Mouse (Mus musculus) heart, adult 2 months (tissue): ENCODE results near the gene Kcnj6. TPM values are rescaled to one million over a fixed set of nuclear protein-coding genes. Genes with fewer than 3 reads are reported as not detected.

ENCODE experiments used
- DNase-seq, 2 experiments: peaks; one replicate each; pipeline ENCODE4 v3.0.0; 2021
- H3K27ac ChIP-seq: fragments of 200-600 bp; 2 replicates; pipeline ENCODE4 v1.8.1; 2022
- H3K27me3 ChIP-seq: fragments of 200-500 bp; 2 replicates; pipeline ENCODE4 v1.6.1; 2012; ENCODE audit warnings: mild to moderate bottlenecking, low read length, inconsistent platforms, mixed read lengths; ENCODE audit not compliant: control insufficient read depth, insufficient read depth
- H3K36me3 ChIP-seq: fragments of 200-500 bp; 2 replicates; pipeline ENCODE4 v1.6.1; 2012; ENCODE audit warnings: low read length, inconsistent platforms; ENCODE audit not compliant: control insufficient read depth, insufficient read depth
- H3K4me1 ChIP-seq: fragments of 200-500 bp; 2 replicates; pipeline ENCODE4 v1.6.1; 2011; ENCODE audit warnings: low read length; ENCODE audit not compliant: control insufficient read depth, insufficient read depth
- H3K4me3 ChIP-seq: fragments of 200-600 bp; 2 replicates; pipeline ENCODE4 v1.8.1; 2022
- H3K79me2 ChIP-seq: fragments of 200-500 bp; replicated peaks from 2 replicates; pipeline ENCODE4 v1.6.1; 2012; ENCODE audit warnings: mild to moderate bottlenecking, inconsistent platforms, low read length, moderate library complexity, mixed read lengths; ENCODE audit not compliant: control insufficient read depth, insufficient read depth
- H3K9ac ChIP-seq: fragments of 200-500 bp; 2 replicates; pipeline ENCODE4 v1.6.1; 2012; ENCODE audit warnings: low read depth, mild to moderate bottlenecking, control low read depth, inconsistent platforms, low read length, mixed read lengths
- CTCF ChIP-seq: fragments of 200-600 bp; IDR thresholded peaks from 2 replicates; pipeline ENCODE4 v1.8.1; 2022; ENCODE audit warnings: antibody characterized with exemption, mild to moderate bottlenecking, moderate library complexity
- EP300 ChIP-seq: fragments of 200-500 bp; IDR thresholded peaks from 2 replicates; pipeline ENCODE4 v1.6.1; 2011; ENCODE audit warnings: low read depth, low read length, control low read depth; ENCODE audit not compliant: insufficient read depth
- POLR2A ChIP-seq: fragments of 200-500 bp; IDR thresholded peaks from 2 replicates; pipeline ENCODE4 v1.6.1; 2011; ENCODE audit warnings: mild to moderate bottlenecking, low read depth, low read length, control low read depth; ENCODE audit not compliant: insufficient read depth
- WGBS: fragments of 180-500 bp; shearing (Covaris S2); methylation state at CpG from one replicate; pipeline ENCODE4 v1.1.7; 2018; 5-methylcytosine and 5-hydroxymethylcytosine counted together
- intact Hi-C: fragments of 180-260 bp; cut with DNase I; formaldehyde crosslinking; loops from one replicate; pipeline ENCODE4 v1.15.1; 2025
- polyA plus RNA-seq: library from polyadenylated mRNA; depleted of rRNA; stranded (reverse); fragments of >200 nt; gene quantifications from 2 replicates; pipeline ENCODE4 v1.2.3, GENCODE M21; 2012
- total RNA-seq, 2 experiments: library from RNA; stranded (reverse); gene quantifications; 2 replicates each; pipeline ENCODE4 v1.2.3; 2021

Kcnj6 gene
- total and polyA plus RNA-seq, 3 experiments = not detected

DNA sequence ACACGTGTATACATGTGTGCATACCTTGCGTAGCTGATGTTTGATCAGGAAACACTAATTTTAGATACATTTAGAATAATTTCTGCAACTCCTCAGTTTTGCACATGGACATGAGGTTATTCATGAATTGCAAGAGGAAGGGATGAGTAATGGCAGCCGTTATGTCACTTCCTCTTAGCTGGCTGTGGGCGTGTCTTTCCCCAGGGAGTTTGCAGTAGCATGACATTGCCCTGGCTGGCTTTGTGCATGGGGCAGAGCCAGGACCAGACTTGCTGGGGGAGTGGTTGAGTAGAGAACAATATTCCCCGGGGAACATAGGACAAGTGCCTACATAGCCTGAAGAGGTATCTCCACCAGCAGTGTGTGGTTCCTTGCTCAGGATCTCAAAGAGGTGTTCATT lies 134.0 kb downstream of the Kcnj6 start:
- no peaks in the 10 kb centered on the region for H3K27me3 ChIP-seq
- TF ChIP-seq CTCF (no peak), EP300 (no peak), POLR2A (no peak)
- no peaks in the 10 kb centered on the region for H3K79me2 ChIP-seq
- intact Hi-C loops = no loop called here
- no peak overlapping the region for H3K27ac ChIP-seq
- H3K4me3 ChIP-seq = no peak overlapping the region
- WGBS = 66% methylated on average over 5 of the region's 5 CpGs
- DNase-seq = no peak
- no peaks in the 10 kb centered on the region for H3K4me1 ChIP-seq
- H3K9ac ChIP-seq = no peak overlapping the region
- H3K36me3 ChIP-seq = no peaks in the 10 kb centered on the region

GRCm38 (mm10) chr16:94855990-94856389 lies 141.5 kb downstream of the Kcnj6 start:
- no peak overlapping the region for H3K4me3 ChIP-seq
- no peak overlapping the region for H3K27ac ChIP-seq
- no peaks in the 10 kb centered on the region for H3K27me3 ChIP-seq
- H3K4me1 ChIP-seq = no peaks in the 10 kb centered on the region
- no peak overlapping the region for H3K9ac ChIP-seq
- TF ChIP-seq CTCF = no peak
- DNase-seq = no peak
- intact Hi-C loops = no loop called here
- no peaks in the 10 kb centered on the region for H3K79me2 ChIP-seq
- H3K36me3 ChIP-seq = no peaks in the 10 kb centered on the region
- 91% methylated on average over 5 of the region's 5 CpGs for WGBS

DNA sequence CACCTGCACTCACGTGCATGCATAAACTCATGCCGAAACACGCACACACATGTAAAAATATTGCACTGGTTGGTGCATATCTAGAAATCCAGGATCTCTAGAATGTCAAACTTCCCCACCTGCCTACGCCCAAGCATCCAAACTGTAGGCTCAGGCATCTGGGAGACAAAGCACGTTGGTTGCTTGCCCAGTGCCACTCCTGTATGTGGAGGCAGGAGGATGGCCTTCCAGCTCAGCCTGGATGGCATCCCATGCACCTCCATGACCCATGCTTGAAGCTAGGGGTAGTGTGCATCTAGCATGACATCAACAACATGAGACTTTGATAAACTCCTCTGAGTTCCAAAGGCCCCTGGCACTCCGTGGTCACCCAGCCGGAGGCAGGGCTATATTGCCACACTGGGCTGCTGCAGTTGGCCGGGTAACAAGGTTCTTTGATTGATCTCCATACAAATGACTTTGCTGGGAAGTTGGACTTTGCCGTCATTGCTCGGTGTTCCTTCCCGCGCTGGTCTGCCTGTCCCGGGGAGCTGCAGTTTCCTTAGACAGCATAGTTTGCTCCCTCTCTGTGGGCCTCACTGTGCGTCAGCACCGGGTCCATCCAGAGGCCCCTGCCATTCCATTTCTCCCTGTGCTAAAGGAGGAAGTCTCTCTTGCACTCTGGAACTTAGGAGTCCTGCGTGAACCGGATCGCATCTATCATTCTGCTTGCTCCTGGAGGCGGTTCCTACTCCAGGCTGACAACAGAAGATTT lies 144.9 kb downstream of the Kcnj6 start:
- Histone ChIP-seq H3K27ac (no peak overlapping the region), H3K27me3 (no peaks in the 10 kb centered on the region), H3K4me3 (no peak overlapping the region), H3K36me3 (no peaks in the 10 kb centered on the region), H3K9ac (no peak overlapping the region), H3K79me2 (no peaks in the 10 kb centered on the region), H3K4me1 (no peaks in the 10 kb centered on the region)
- DNase-seq = no peak
- WGBS = 75% methylated on average over 19 of the region's 19 CpGs
- no peak for TF ChIP-seq CTCF
- TF ChIP-seq EP300 = no peak
- no peak for TF ChIP-seq POLR2A
- intact Hi-C loops = no loop called here

DNA sequence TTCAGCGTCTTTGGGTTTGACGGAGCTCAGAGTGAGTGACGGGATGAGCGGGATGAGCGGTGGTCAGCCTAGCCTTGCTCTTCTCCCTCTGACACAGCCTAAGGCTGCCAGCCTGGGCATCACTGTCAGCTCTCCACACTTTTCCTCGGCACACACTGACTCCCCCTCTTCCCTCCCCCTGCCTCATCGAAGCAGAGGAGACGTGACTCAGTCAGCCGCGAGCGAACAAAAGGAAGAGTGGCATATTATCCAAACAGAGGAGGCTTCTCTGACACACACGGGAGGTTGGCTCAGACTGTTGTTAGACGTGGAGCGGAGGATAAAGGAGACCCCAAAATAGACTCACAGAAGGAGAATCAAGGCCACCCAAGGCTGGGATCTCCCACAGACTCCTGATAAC lies 147.1 kb downstream of the Kcnj6 start:
- 43% methylated on average over 14 of the region's 14 CpGs for WGBS
- no peak for TF ChIP-seq CTCF
- no peak for TF ChIP-seq EP300
- TF ChIP-seq POLR2A = no peak
- no peak overlapping the region for H3K27ac ChIP-seq
- no peaks in the 10 kb centered on the region for H3K27me3 ChIP-seq
- no peaks in the 10 kb centered on the region for H3K79me2 ChIP-seq
- no peaks in the 10 kb centered on the region for H3K36me3 ChIP-seq
- no peaks in the 10 kb centered on the region for H3K4me1 ChIP-seq
- intact Hi-C loops = no loop called here
- no peak overlapping the region for H3K9ac ChIP-seq
- no peak for DNase-seq
- H3K4me3 ChIP-seq = no peak overlapping the region

DNA sequence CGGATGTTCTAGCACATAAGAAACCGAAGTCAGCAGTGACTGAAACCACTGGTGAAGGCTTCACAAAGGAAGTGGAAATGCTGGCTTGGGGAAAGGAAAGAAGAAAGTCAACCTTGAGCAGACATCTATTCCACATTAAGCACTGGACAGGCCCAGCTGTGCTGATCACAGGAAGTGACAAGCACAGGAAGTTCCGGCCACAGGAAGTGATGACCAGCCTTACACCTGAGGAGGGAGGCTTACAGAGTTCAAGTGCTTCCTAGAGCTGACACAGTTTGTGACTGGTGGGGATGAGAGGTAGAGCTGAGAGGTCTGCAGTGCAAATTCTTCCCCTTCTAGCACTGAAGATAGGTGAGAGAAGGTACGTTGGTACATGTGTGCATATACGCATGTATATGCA lies 151.5 kb downstream of the Kcnj6 start:
- H3K4me1 ChIP-seq = no peaks in the 10 kb centered on the region
- no peak overlapping the region for H3K9ac ChIP-seq
- intact Hi-C loops = no loop called here
- DNase-seq = no peak
- H3K4me3 ChIP-seq = no peak overlapping the region
- 68% methylated on average over 5 of the region's 5 CpGs for WGBS
- no peak overlapping the region for H3K27ac ChIP-seq
- no peak for TF ChIP-seq EP300
- TF ChIP-seq CTCF = no peak
- no peak for TF ChIP-seq POLR2A
- no peaks in the 10 kb centered on the region for H3K36me3 ChIP-seq
- no peaks in the 10 kb centered on the region for H3K27me3 ChIP-seq
- H3K79me2 ChIP-seq = no peaks in the 10 kb centered on the region

DNA sequence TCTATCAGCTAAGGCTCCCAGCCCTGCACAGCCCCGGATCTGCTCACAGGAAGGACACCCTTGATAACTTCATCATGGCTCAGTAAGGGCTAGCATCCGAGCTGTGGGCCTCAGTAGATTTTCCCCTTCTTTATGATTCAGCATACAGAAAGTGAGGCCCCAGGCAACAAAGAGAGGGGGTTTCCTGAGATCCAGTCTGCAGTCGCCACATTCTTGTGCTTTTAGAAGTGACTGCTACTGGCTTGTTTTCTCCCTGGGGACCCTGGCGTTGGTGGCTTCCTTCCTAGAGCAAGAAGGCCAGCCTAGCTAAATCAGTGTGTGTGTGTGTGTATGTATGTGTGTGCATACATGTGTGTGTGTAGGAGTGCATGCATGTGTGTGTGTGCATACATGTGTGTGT lies 152.7 kb downstream of the Kcnj6 start:
- no peak for DNase-seq
- Histone ChIP-seq H3K27ac (no peak overlapping the region), H3K27me3 (no peaks in the 10 kb centered on the region), H3K36me3 (no peaks in the 10 kb centered on the region), H3K9ac (no peak overlapping the region), H3K4me3 (no peak overlapping the region), H3K4me1 (no peaks in the 10 kb centered on the region), H3K79me2 (no peaks in the 10 kb centered on the region)
- TF ChIP-seq CTCF = no peak
- TF ChIP-seq EP300 = no peak
- TF ChIP-seq POLR2A = no peak
- intact Hi-C loops = no loop called here
- WGBS = 26% methylated on average over 4 of the region's 4 CpGs
